Mouse (Mus musculus) kidney, postnatal 4 days (tissue): Measurements from ENCODE around the gene Mcoln1.

Experiments used
- DNase-seq, 2 experiments: peaks; one replicate each; pipeline ENCODE4 v3.0.0; 2021; ENCODE audit warnings: mixed read lengths in 2 of 2

Mcoln1 gene

GRCm38 (mm10) chr8:3500235-3501090 lies at the start of gene Mcoln1:
Mcoln1 (plus strand) TSS chr8:3500457.
- DNase-seq: peak; percentile 98 to 99

DNA sequence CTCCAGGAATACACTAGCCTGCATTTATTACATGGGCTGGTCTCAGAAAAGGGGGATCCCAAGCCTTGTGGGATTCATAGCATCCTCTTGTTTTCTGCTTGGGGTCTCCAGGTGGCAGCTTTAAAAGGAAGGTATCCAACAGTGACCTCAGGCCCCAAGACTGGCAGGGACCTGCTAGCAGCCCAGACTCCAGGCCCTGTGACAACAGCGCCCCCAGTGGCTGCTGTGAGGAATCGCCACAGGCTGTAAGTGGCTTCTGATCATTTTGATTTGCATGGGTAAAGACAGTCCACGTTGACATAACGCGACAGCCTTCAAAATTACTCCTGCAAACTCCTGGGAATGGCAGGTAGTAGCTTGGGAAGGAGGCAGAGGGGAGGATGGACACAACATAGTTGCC lies 49.6 kb upstream of the Mcoln1 start:
- peak; percentile 74 to 75 for DNase-seq

- no peak for DNase-seq
Observed at GRCm38 (mm10) chr8:3451992-3452391, 48.3 kb upstream of the Mcoln1 start.

DNA sequence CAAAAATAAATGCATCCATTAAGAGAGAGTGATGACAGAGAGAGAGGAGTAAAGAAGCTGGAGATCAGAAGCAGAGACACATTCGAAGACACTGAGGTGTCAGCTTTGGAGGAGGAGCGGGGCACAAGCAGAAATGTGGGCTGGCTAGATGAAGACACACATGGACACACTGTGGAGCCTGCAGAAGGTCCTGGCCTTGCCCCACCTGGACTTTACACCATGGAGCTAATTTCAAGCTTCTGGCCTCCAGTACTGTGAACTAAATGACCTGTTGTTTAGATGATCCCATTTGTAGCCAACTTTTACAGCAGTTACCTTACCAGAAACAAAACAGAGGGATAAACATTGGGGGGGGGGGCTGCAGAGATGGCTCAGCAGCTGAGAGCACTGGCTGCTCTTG lies 37.0 kb upstream of the Mcoln1 start:
- DNase-seq: no peak

- DNase-seq: peak; percentile 70 to 76
Observed at GRCm38 (mm10) chr8:3464309-3464708, 35.9 kb upstream of the Mcoln1 start.

DNA sequence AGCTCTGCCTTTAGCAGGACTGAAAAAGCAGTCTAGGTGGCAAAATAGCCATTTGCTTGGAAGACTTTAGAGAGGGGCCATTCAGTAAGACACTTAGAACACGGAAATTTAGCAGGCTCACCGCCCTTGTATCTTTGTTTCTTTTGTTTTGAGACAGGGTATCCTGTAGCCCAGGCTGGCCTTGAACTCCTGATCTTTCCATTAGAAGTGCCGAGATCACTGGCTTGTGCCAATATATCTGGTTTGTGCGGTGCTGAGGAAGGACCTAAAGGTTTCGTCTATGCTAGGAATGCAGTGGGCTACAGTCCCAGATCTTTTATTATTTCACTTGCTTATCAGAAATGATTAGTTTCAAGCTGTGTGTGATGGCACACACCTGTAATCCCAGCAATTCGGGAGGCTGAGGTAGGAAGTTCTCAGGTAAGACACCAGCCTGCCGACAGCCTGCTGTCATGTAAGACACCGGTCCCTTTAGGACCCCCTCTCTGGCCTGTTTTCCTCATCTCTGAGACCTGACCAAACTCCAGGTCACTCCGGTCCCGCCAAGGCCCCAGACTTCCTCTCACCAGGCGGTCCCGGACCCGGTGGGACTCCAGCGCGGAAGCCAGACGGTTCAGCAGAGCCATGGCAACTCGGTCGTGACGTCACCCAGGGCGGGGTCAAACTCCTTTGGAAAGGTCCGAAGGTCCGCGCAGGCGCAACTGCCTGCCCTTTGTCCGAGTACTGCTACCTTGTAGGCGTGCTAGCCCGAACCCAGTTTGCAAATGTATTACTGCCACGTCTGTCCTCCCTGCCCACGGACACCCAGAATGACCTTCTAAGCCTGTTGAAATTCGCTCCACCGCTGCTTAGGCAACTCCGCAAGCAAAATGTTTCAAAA lies 33.0 kb upstream of the Mcoln1 start, which contains the start of gene Pex11g:
Gene Pex11g, minus strand, starts transcription at position 675 of the 880 bp plus-strand sequence.
- peak; percentile 100 for DNase-seq

GRCm38 (mm10) chr8:3467886-3468545 lies 32.2 kb upstream of the Mcoln1 start:
- DNase-seq: no peak

DNA sequence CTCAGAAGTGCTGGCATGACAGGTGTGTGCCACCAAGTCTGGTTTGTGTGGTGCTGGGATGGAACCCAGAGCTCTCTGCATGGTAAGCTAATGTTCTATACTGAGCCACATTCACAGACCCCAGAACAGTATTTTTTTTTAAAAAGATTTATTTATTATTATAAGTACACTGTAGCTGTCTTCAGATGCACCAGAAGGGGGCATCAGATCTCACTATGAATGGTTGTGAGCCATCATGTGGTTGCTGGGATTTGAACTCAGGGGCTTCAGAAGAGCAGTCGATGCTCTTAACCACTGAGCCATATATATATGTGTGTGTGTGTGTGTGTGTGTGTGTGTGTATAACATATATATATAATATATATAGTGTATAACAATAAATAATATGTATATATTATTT lies 31.4 kb upstream of the Mcoln1 start:
- no peak for DNase-seq

GRCm38 (mm10) chr8:3470562-3470961 lies 29.7 kb upstream of the Mcoln1 start, which contains the start of gene Tex45:
Tex45 (plus strand) TSS chr8:3470862.
- no peak for DNase-seq

GRCm38 (mm10) chr8:3475715-3476429 lies 24.4 kb upstream of the Mcoln1 start:
- DNase-seq: peak in 1 of 2 experiments; percentile 17

DNA sequence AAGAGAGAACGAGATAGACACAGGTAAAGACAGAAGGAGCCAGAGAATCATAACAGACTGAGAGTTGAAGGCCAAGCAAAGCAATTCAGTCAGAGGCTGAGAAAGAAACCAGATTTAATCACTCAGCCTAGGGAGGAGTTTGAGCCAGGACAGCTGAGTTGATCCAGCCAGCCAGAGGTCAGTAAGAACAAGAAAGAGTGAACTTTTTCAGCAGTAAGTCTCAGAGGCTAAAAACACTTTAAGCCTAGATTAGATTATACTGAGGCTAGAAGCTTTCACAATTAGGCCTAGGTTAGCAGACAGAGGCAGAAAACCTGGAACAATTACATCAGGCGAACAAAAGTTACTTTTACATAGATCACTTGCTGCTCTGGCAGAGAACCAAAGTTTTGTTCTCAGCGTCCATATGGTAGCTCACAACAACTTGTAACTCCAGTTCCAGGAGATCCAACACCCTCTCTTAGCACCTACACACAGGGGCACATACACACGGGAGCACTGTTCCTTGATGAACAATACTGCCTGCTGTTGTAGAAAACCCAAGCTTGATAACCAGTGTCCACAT lies 20.0 kb upstream of the Mcoln1 start:
- peak in 1 of 2 experiments; percentile 17 for DNase-seq

DNA sequence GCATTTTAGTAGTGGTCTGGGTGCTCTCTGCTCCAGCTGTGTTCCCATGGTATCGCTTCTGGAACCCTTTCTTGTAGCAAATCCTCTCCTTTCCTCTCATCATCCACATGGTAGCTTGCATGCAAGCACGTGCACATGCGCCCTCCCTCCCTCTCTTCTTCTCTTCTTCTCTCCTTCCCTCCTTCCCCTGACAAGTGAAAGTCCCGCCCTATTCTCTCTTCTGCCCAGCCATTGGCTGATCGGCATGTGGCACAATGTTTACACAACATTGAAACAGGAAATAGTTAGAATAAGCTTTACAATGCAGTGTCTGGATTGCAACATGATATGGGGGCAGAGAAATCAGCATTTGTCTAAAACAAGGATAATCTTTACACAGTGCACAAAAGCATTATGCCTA lies 18.7 kb upstream of the Mcoln1 start:
- DNase-seq: no peak

- DNase-seq: no peak
Observed at GRCm38 (mm10) chr8:3482240-3482740, 18.0 kb upstream of the Mcoln1 start.

- no peak for DNase-seq
Observed at GRCm38 (mm10) chr8:3483546-3483945, 16.7 kb upstream of the Mcoln1 start.

DNA sequence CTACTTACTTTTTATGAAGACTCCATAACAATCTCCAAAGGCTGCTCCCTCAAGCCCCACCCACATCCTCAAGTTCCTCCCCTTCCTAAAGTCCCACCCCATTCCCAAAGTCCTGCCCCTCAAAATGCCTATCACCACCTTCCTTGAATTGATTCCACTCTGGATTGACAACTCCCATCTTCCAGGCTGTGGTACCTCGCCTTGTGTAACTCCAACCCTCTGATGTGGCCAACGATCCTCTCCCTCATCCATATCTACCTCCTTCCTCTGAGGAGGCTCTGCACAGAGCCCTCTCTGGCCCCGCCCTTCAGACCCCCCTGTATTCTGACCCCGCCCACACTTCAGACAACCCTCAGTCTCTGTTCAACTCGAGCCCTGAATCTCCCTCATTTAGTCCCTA lies 15.1 kb upstream of the Mcoln1 start:
- no peak for DNase-seq

GRCm38 (mm10) chr8:3492901-3493844 lies 7.1 kb upstream of the Mcoln1 start, which contains the start of gene Zfp358:
Zfp358 (plus strand) TSS chr8:3493138.
- peak; percentile 84 to 91 for DNase-seq

GRCm38 (mm10) chr8:3493845-3494208 lies 6.4 kb upstream of the Mcoln1 start:
- DNase-seq: no peak

DNA sequence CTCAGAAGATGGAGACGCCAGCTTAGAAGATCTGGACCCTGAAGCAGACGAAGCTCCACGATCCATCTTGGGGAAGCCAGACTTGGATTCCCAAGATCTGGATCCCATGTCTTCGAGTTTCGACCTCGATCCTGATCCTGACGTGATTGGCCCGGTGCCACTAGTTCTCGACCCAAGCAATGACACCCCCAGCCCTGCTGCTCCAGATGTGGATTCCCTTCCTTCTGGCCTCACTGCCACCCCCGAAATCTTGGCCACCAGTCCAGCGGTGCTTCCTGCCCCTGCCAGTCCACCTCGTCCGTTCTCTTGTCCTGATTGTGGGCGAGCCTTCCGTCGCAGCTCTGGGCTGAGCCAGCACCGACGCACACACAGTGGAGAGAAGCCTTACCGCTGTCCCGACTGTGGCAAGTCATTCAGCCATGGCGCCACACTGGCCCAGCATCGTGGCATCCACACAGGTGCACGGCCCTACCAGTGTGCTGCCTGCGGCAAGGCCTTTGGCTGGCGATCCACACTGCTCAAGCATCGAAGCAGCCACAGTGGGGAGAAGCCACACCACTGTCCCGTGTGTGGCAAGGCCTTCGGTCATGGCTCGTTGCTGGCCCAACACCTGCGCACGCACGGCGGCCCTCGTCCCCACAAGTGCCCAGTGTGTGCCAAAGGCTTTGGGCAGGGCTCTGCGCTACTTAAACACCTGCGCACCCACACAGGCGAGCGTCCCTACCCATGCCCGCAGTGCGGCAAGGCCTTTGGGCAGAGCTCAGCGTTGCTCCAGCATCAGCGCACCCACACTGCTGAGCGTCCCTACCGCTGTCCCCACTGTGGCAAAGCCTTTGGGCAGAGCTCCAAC lies 4.5 kb upstream of the Mcoln1 start:
- DNase-seq: no peak

DNA sequence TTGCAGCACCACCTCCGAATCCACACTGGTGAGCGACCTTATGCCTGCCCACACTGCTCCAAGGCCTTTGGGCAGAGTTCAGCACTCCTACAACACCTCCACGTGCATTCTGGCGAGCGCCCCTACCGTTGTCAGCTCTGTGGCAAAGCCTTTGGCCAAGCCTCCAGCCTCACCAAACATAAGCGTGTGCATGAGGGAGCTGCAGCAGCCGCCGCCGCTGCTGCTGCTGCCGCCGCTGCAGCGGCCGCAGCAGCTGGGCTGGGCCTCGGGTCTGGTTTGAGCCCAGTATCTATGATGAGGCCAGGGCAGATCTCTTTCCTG lies 3.9 kb upstream of the Mcoln1 start:
- no peak for DNase-seq

- no peak for DNase-seq
Observed at GRCm38 (mm10) chr8:3498583-3498982, 1.7 kb upstream of the Mcoln1 start.
